Mouse (Mus musculus) liver, adult 2 months (tissue): Measurements from ENCODE around the gene Fam92b. TPM values are rescaled to one million over a fixed set of nuclear protein-coding genes. Genes with fewer than 3 reads are reported as not detected.

Experiments used
- DNase-seq: peaks from one replicate; pipeline ENCODE4 v3.0.0-alpha.2; 2011; ENCODE audit warnings: low read depth, low spot score; ENCODE audit errors: extremely low read depth
- H3K27ac ChIP-seq: fragments of 200-500 bp; replicated peaks from 2 replicates; pipeline ENCODE4 v1.5.1; 2012; ENCODE audit warnings: low read depth, mild to moderate bottlenecking, control low read depth, inconsistent platforms, low read length; ENCODE audit not compliant: insufficient read depth
- H3K27me3 ChIP-seq: fragments of 200-500 bp; 2 replicates; pipeline ENCODE4 v1.6.1; 2012; ENCODE audit warnings: mild to moderate bottlenecking, moderate library complexity, low read length, inconsistent platforms; ENCODE audit not compliant: control insufficient read depth, insufficient read depth
- H3K36me3 ChIP-seq: fragments of 200-500 bp; 2 replicates; pipeline ENCODE4 v1.6.1; 2012; ENCODE audit warnings: low read length, inconsistent platforms; ENCODE audit not compliant: control insufficient read depth, insufficient read depth
- H3K4me1 ChIP-seq: fragments of 200-500 bp; 2 replicates; pipeline ENCODE4 v1.6.1; 2011; ENCODE audit warnings: low read length; ENCODE audit not compliant: control insufficient read depth, insufficient read depth
- H3K4me3 ChIP-seq: fragments of 200-500 bp; 2 replicates; pipeline ENCODE4 v1.5.1; 2011; ENCODE audit warnings: low read depth, mild to moderate bottlenecking, control low read depth, low read length, moderate library complexity; ENCODE audit not compliant: insufficient read depth
- H3K79me2 ChIP-seq: fragments of 200-500 bp; 2 replicates; pipeline ENCODE4 v1.6.1; 2012; ENCODE audit warnings: inconsistent platforms, mild to moderate bottlenecking, low read length, moderate library complexity; ENCODE audit not compliant: control insufficient read depth, insufficient read depth
- H3K9ac ChIP-seq: fragments of 200-500 bp; 2 replicates; pipeline ENCODE4 v1.6.1; 2012; ENCODE audit warnings: low read depth, mild to moderate bottlenecking, control low read depth, inconsistent platforms, low read length
- CTCF ChIP-seq: fragments of 200-500 bp; IDR thresholded peaks from 2 replicates; pipeline ENCODE4 v1.5.1; 2011; ENCODE audit warnings: low read depth, low read length, control low read depth
- POLR2A ChIP-seq: fragments of 200-500 bp; IDR thresholded peaks from 2 replicates; pipeline ENCODE4 v1.6.1; 2011; ENCODE audit warnings: low read length, control low read depth; ENCODE audit not compliant: insufficient read depth; ENCODE audit errors: extremely low read depth
- WGBS: fragments of 180-500 bp; shearing (Covaris S2); methylation state at CpG from one replicate; pipeline ENCODE4 v1.1.7; 2018; 5-methylcytosine and 5-hydroxymethylcytosine counted together
- polyA plus RNA-seq: library from polyadenylated mRNA; depleted of rRNA; stranded (reverse); fragments of >200 nt; gene quantifications from 2 replicates; pipeline ENCODE4 v1.2.3, GENCODE M21; 2012
- total RNA-seq: library from RNA; depleted of rRNA; stranded (reverse); fragments of >200 nt; gene quantifications from 2 replicates; pipeline ENCODE4 v1.2.3, GENCODE M21; 2014

Fam92b gene
- total and polyA plus RNA-seq, 2 experiments, result not detected

DNA sequence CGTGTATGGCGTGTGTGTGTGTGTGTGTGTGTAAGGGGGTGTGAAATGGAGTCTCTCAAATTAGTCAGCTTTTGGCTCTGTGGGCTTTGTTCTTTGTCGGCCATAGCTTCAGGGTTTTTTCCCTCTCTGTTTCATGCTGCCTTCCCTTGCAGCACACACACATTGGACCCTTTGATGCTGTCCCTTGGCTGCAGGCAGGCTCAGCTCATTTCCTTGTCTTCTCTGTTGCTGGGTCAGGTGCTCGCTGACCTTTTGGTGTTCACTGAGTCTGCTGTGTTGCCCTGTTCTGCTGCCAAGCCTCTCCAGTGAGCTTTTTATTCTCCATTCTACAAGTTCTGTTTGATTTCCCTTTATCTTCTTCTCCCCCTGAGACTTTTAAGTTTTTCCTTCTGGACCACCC, 47.7 kb downstream of the Fam92b start:
- peaks cover 2% of the 10 kb centered on the region; the same call in 1 of the 2 replicates for H3K4me1 ChIP-seq
- 91% methylated on average over 4 of the region's 4 CpGs for WGBS
- no peak overlapping the region for H3K27ac ChIP-seq
- TF ChIP-seq CTCF (no peak), POLR2A (no peak)
- no peak overlapping the region for H3K4me3 ChIP-seq
- no peaks in the 10 kb centered on the region for H3K36me3 ChIP-seq
- H3K9ac ChIP-seq, result no peak overlapping the region
- H3K79me2 ChIP-seq, result no peaks in the 10 kb centered on the region
- no peaks in the 10 kb centered on the region for H3K27me3 ChIP-seq
- DNase-seq, result no peak

DNA sequence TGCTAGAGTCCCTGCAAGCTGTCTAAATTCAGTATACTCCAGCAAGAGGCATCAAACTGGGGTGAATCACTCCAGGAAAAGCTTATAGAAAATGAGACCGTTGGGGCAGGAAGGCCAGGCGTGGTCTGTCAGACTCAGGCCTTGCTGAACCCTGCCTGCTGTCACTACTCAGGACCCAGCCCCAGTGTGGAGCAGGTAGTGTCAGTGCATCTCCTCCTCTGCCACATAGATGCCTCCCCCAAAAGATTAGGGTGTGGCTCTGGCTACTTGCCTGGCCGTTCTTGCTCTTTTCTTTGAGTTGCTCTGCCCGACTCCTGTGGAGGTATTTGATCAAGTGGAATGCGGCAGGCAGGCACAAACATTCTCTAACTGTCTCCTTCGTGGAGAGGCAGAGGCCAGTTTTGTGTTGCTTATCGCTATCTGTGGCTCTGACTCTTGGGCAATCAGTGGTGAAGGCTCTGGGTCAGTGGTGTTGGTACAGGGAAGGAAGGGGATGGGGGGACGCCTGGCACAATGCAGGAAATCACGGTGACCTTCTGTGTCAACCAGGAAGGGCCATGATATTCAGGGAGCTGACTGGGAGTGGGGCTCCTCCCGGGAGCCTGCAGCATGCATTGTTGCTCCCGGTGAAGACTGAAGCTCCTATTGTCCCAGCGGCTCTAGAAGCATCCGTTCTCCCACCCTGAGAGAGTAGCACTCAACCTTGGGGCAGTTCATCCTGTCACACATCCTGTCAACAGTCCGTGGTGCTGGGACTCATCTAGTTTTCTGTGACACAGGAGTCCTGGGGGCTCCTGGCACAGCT, 50.7 kb downstream of the Fam92b start:
- DNase-seq, result no peak
- H3K79me2 ChIP-seq, result no peaks in the 10 kb centered on the region
- no peak for TF ChIP-seq POLR2A
- H3K36me3 ChIP-seq, result no peaks in the 10 kb centered on the region
- H3K4me3 ChIP-seq, result no peak overlapping the region
- H3K9ac ChIP-seq, result no peak overlapping the region
- peaks cover 2% of the 10 kb centered on the region; the same call in 1 of the 2 replicates for H3K4me1 ChIP-seq
- no peaks in the 10 kb centered on the region for H3K27me3 ChIP-seq
- WGBS, result 37% methylated on average over 14 of the region's 14 CpGs
- peak overlapping the region; percentile 38 for H3K27ac ChIP-seq

DNA sequence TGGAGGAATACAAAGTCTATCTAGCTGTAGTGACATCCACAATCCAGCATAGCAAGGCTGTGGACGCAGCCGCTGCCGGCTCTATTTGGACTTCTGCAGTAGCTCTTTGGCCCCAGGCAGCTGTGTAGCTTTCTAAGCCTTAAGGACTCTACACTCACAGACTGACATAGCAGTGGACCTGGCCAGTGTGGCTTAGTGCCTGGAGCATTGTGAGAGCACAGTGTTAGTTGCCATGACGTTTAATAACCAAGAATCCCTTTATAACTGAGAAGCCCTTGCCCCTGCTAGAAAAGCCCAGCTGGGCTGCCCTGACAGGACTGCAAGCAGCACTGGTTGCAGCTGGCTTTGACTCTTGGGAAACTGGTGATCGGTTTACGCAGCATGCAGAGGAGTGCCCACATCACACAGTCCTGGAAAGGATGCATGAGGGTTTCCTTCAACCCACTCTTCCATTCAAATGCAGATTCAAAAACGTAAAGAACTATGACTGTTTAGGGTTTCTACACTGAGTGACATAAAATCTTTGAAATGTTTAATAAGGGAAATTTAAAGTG, 52.4 kb downstream of the Fam92b start:
- Histone ChIP-seq H3K9ac (no peak overlapping the region), H3K4me3 (no peak overlapping the region), H3K79me2 (0 out of 2 replicates have a peak, but pooled peaks cover 3% of the 10 kb centered on the region), H3K36me3 (no peaks in the 10 kb centered on the region), H3K4me1 (peaks cover 2% of the 10 kb centered on the region; the same call in 1 of the 2 replicates), H3K27me3 (no peaks in the 10 kb centered on the region), H3K27ac (no peak overlapping the region)
- WGBS, result 82% methylated on average over 7 of the region's 7 CpGs
- TF ChIP-seq CTCF, result no peak
- no peak for TF ChIP-seq POLR2A
- DNase-seq, result no peak

DNA sequence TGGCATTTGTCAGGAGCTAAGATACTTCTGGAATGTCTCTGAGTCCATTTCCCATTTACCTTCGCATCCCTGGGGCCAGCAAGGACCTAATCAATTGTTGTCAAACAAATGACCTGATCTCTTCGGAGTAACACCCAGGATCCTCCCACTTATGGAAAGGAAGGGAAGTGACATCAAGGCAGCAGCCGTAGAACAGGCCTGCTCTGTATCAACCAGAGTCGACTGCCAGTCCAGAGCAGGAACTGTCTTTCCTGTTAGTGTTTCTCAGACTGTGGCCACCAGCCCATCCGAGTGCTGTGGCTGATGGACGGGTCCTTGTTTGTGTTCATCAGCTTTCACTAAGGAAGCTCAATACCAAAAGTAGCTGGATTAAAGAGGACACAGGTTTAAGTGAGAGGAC, 53.0 kb downstream of the Fam92b start:
- Histone ChIP-seq H3K27me3 (no peaks in the 10 kb centered on the region), H3K4me1 (peaks cover 2% of the 10 kb centered on the region; the same call in 1 of the 2 replicates), H3K27ac (no peak overlapping the region), H3K36me3 (no peaks in the 10 kb centered on the region), H3K4me3 (no peak overlapping the region), H3K79me2 (0 out of 2 replicates have a peak, but pooled peaks cover 3% of the 10 kb centered on the region), H3K9ac (no peak overlapping the region)
- no peak for DNase-seq
- WGBS, result 23% methylated on average over 6 of the region's 6 CpGs
- TF ChIP-seq CTCF, result no peak
- no peak for TF ChIP-seq POLR2A

DNA sequence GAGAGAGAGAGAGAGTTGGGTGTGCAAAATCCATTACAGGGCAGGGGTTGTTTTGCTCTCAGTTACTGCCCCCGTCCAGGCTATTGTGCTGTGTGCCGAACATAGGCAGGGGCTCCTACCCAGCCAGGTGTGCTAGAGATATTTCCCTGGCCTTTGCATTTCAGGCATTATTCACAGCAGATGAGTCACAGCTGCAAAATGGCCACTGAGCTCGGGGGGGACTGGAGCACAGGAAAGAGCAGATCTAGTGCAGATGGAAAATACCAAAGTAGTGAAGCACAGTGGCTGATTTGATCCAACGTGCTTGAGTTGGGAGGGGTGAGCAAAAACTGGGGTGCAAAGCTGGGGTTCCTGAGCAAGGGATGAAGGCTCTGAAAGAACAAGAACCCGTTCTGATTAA, 56.3 kb downstream of the Fam92b start:
- no peak for TF ChIP-seq POLR2A
- no peak for TF ChIP-seq CTCF
- no peaks in the 10 kb centered on the region for H3K27me3 ChIP-seq
- no peaks in the 10 kb centered on the region for H3K4me1 ChIP-seq
- H3K36me3 ChIP-seq, result no peaks in the 10 kb centered on the region
- H3K9ac ChIP-seq, result no peak overlapping the region
- WGBS, result 71% methylated on average over 5 of the region's 5 CpGs
- no peak for DNase-seq
- 0 out of 2 replicates have a peak, but pooled peaks cover 3% of the 10 kb centered on the region for H3K79me2 ChIP-seq
- no peak overlapping the region for H3K27ac ChIP-seq
- no peak overlapping the region for H3K4me3 ChIP-seq

DNA sequence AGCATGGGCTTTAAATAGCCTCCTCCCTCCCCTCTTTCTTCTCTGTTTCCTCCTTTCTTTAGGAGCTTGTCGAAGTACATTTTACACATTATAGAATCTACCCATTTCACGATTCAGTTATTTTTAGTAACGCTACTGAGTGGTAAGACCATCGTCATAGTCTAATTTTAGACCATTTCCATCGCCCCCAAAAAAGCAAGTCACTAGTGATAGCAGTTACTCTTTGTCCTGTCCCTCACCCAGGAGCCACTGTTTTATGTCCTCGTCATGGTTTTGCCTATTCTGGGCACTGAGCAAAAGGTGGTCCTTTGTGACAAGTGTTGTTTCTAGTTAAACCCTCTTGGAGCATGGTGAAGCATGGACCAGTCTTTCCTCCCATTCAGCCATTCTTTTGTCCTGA, 57.3 kb downstream of the Fam92b start:
- no peak for DNase-seq
- no peaks in the 10 kb centered on the region for H3K36me3 ChIP-seq
- H3K79me2 ChIP-seq, result 0 out of 2 replicates have a peak, but pooled peaks cover 3% of the 10 kb centered on the region
- TF ChIP-seq CTCF, result no peak
- TF ChIP-seq POLR2A, result no peak
- H3K4me1 ChIP-seq, result peaks cover under 1% of the 10 kb centered on the region; the same call in 1 of the 2 replicates
- no peaks in the 10 kb centered on the region for H3K27me3 ChIP-seq
- H3K9ac ChIP-seq, result no peak overlapping the region
- no peak overlapping the region for H3K4me3 ChIP-seq
- 75% methylated on average over 6 of the region's 6 CpGs for WGBS
- H3K27ac ChIP-seq, result no peak overlapping the region
